Mouse (Mus musculus) thymus, adult 2 months (tissue): Measurements from ENCODE around the gene Rnf115. TPM values are rescaled to one million over a fixed set of nuclear protein-coding genes. Genes with fewer than 3 reads are reported as not detected.

Source experiments
- DNase-seq: peaks from one replicate; pipeline ENCODE4 v3.0.0; 2021
- H3K27ac ChIP-seq: fragments of 200-500 bp; 2 replicates; pipeline ENCODE4 v1.5.1; 2012; ENCODE audit warnings: low read length, control low read depth; ENCODE audit not compliant: control insufficient read depth, insufficient read depth
- H3K27me3 ChIP-seq: fragments of 200-500 bp; 2 replicates; pipeline ENCODE4 v1.6.1; 2012; ENCODE audit warnings: mild to moderate bottlenecking, low read length, moderate library complexity, mixed read lengths; ENCODE audit not compliant: control insufficient read depth, insufficient read depth
- H3K36me3 ChIP-seq: fragments of 200-500 bp; 2 replicates; pipeline ENCODE4 v1.6.1; 2012; ENCODE audit warnings: mild to moderate bottlenecking, low read length, moderate library complexity; ENCODE audit not compliant: control insufficient read depth, insufficient read depth
- H3K4me1 ChIP-seq: fragments of 200-500 bp; replicated peaks from 2 replicates; pipeline ENCODE4 v1.6.1; 2012; ENCODE audit warnings: low read length; ENCODE audit not compliant: control insufficient read depth, insufficient read depth
- H3K4me3 ChIP-seq: fragments of 200-500 bp; 2 replicates; pipeline ENCODE4 v1.5.1; 2012; ENCODE audit warnings: mild to moderate bottlenecking, low read length, control low read depth, moderate library complexity; ENCODE audit not compliant: control insufficient read depth, insufficient read depth
- CTCF ChIP-seq: fragments of 200-500 bp; IDR thresholded peaks from 2 replicates; pipeline ENCODE4 v1.5.1; 2012; ENCODE audit warnings: mild to moderate bottlenecking, control low read depth, low read length, moderate library complexity, borderline replicate concordance; ENCODE audit not compliant: control insufficient read depth, poor library complexity, insufficient read depth; ENCODE audit errors: extremely low read depth
- POLR2A ChIP-seq: fragments of 200-500 bp; IDR thresholded peaks from 2 replicates; pipeline ENCODE4 v1.6.1; 2012; ENCODE audit warnings: mild to moderate bottlenecking, low read length, control low read depth, moderate library complexity; ENCODE audit not compliant: control insufficient read depth, poor library complexity, insufficient read depth; ENCODE audit errors: extremely low read depth
- WGBS: fragments of 180-500 bp; shearing (Covaris S2); methylation state at CpG from one replicate; pipeline ENCODE4 v1.1.7; 2018; 5-methylcytosine and 5-hydroxymethylcytosine counted together
- polyA plus RNA-seq: library from polyadenylated mRNA; depleted of rRNA; stranded (reverse); fragments of >200 nt; gene quantifications from 2 replicates; pipeline ENCODE4 v1.2.3, GENCODE M21; 2012

Gene Rnf115
- polyA plus RNA-seq, 1 experiment: 24.1 TPM

DNA sequence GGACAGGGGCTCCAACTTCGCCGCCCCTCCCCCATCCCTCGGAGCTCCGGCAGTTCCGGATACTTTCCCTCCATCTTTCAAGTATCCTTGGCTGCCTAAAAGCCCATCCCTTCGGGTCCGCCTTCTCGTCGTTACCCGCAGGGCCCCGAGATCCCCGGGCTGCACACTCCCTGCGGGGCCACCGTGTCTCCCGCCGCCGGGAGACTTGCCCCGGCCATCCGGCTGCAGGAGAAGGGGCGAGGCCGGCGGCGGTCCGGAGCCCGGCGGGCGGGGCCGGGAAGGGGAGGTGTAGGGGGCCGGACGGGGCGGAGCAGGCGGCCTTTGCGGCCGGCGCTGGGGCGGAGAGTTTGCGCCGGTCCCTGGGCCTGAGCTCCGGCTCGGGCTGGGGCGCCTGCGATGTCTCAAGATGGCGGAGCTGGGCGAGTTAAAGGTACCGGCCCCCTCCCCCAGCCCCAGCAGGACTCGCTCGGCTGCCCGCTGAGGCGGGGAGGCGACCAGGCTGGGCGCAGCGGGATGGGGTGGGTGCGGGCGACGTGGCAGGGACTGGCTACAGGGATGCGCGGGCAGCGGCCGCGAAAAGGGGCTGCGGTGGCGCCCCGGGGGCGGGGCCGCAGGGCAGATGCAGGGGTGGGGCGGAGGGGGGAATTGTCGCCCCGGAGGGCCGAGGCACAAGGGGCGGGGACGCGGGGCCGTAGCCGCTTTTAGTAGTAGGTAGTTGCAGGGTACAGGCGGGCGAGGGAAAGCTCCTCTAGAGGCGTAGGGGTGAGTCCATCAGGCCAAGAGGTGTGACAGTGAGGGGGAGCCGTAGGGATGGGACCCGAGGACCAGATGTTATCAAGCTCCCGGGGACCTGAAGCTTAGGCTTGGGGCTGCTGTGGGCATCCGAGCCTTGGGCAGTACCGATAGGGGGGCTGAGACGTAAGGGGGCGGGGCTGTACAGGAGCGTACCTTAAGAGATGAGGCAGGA, 30.4 kb upstream of the Rnf115 start:
- WGBS: under 1% methylated on average over 83 of the region's 85 CpGs
- Histone ChIP-seq H3K4me1 (peaks cover 7% of the 10 kb centered on the region), H3K4me3 (peak overlapping the region; percentile 89), H3K27me3 (no peaks in the 10 kb centered on the region), H3K36me3 (no peaks in the 10 kb centered on the region), H3K27ac (no peak overlapping the region)
- TF ChIP-seq CTCF: no peak
- TF ChIP-seq POLR2A: 0 out of 2 replicates have a peak, but pooled peaks have one; percentile 25
- DNase-seq: peak; percentile 61

DNA sequence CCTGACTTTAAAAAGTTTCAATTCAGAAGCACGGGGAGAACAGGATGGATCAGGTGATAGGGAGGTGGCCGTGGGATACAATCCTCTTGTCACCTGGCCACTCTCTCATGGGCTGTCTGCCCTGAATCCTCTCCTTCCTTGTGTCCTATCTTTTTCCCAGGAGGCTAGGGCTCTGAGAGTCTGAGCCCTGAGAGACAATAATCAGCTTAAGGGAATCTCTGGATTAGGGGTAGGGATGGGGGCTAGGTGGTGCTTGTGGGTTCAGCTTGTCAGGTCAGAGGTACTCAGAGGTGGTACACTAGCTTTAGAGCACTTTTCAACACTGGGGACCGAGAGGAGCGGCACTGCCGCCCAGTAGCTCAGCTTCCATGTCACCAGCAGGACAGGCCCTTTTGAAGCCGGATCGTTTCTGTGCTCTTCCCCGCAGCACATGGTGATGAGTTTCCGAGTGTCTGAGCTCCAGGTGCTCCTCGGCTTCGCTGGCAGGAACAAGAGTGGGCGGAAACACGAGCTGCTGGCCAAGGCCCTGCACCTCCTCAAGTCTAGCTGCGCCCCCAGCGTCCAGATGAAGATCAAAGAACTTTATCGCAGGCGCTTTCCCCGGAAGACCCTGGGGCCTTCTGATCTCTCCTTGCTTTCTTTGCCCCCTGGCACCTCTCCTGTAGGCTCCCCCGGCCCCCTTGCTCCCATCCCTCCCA, 28.3 kb upstream of the Rnf115 start:
- Histone ChIP-seq H3K4me1 (peaks cover 7% of the 10 kb centered on the region), H3K36me3 (no peaks in the 10 kb centered on the region), H3K27ac (no peak overlapping the region), H3K27me3 (no peaks in the 10 kb centered on the region), H3K4me3 (no peak overlapping the region)
- TF ChIP-seq POLR2A (no peak), CTCF (no peak)
- 94% methylated on average over 19 of the region's 19 CpGs for WGBS
- no peak for DNase-seq

DNA sequence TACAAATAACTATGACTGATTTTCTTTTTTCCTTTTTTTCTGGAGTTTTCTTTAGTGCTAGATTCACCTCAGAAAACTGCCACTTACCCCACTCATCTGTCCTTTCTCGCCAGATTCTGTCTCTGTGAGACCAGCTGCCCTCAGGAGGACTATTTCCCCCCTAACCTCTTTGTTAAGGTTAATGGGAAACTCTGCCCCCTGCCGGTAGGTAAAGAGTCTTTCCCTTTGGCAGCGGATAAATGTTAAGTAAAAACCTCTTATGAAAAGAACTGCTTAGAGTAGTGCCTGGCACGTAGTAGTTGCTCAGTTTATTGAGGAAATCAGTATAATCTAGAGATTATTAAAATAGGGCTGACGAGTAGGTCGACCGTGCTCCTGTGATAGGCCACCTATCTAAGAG, 27.1 kb upstream of the Rnf115 start:
- Histone ChIP-seq H3K27ac (no peak overlapping the region), H3K27me3 (no peaks in the 10 kb centered on the region), H3K36me3 (no peaks in the 10 kb centered on the region), H3K4me3 (no peak overlapping the region), H3K4me1 (peaks cover 7% of the 10 kb centered on the region)
- WGBS: 76% methylated on average over 7 of the region's 7 CpGs
- DNase-seq: peak; percentile 28
- TF ChIP-seq POLR2A: no peak

DNA sequence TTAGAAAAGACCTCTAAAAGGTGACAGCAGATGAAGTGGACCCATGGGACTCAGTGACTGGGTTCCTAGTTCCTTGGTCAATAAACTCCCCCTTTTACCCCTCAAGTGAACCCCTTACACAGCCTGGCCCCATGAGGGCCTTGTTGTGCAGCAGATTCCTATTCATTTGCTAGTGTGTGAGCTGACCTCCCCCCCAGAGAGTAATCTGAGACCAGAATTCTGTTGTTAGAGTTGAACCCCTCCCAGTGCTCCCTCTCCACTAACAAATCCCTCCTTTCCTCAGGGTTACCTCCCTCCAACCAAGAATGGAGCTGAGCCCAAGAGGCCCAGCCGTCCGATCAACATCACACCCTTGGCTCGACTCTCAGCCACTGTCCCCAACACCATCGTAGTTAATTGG, 26.5 kb upstream of the Rnf115 start:
- TF ChIP-seq CTCF: no peak
- TF ChIP-seq POLR2A: no peak
- peaks cover 6% of the 10 kb centered on the region for H3K4me1 ChIP-seq
- WGBS: 95% methylated on average over 4 of the region's 4 CpGs
- H3K27ac ChIP-seq: no peak overlapping the region
- DNase-seq: no peak
- no peak overlapping the region for H3K4me3 ChIP-seq
- H3K27me3 ChIP-seq: no peaks in the 10 kb centered on the region
- H3K36me3 ChIP-seq: no peaks in the 10 kb centered on the region

DNA sequence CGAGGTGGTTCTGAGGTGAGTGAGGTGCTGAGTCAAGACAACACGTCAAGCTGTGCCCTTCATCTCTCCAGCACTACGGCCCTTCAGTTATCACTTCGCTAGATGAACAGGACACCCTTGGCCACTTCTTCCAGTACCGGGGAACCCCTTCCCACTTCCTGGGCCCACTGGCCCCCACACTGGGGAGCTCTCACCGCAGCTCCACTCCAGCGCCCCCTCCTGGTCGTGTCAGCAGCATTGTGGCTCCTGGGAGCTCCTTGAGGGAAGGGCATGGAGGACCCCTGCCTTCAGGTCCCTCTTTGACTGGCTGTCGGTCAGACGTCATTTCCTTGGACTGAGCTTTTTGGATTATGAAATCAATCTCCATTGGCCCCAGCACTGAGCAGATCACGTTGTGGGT, 22.7 kb upstream of the Rnf115 start:
- TF ChIP-seq POLR2A (no peak), CTCF (peak; percentile 67; the same call in 1 of the 2 replicates)
- Histone ChIP-seq H3K4me1 (peaks cover 7% of the 10 kb centered on the region), H3K27ac (no peak overlapping the region), H3K36me3 (no peaks in the 10 kb centered on the region), H3K4me3 (no peak overlapping the region), H3K27me3 (no peaks in the 10 kb centered on the region)
- peak; percentile 50 for DNase-seq
- 78% methylated on average over 11 of the region's 11 CpGs for WGBS

DNA sequence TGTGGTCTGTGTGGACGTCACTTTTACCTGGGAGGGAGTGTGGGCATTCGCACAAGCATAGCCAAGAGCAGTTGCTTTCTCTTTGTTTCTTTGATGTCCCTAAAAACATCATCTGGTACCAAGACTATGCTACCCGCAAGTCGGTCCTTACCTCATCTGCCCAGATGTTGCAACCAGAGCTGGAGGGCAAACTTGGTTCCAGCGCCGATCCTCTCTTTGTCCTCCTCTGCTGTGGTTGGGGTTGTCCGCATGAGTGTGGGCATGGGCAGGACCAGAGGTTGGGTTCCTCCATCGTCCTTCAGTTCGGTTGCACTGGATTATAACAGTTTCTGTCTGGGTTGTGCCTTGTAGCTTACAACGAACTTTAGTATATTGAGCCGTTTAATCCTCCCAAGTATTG, 21.2 kb upstream of the Rnf115 start:
- H3K27ac ChIP-seq: no peak overlapping the region
- H3K36me3 ChIP-seq: peaks cover 7% of the 10 kb centered on the region; the same call in 1 of the 2 replicates
- 97% methylated on average over 11 of the region's 11 CpGs for WGBS
- no peak for DNase-seq
- H3K4me1 ChIP-seq: peaks cover 7% of the 10 kb centered on the region
- TF ChIP-seq POLR2A: no peak
- no peak for TF ChIP-seq CTCF
- no peak overlapping the region for H3K4me3 ChIP-seq
- no peaks in the 10 kb centered on the region for H3K27me3 ChIP-seq
